ENCODE assay signal across 28 mouse cellular contexts in the genomic region with DNA sequence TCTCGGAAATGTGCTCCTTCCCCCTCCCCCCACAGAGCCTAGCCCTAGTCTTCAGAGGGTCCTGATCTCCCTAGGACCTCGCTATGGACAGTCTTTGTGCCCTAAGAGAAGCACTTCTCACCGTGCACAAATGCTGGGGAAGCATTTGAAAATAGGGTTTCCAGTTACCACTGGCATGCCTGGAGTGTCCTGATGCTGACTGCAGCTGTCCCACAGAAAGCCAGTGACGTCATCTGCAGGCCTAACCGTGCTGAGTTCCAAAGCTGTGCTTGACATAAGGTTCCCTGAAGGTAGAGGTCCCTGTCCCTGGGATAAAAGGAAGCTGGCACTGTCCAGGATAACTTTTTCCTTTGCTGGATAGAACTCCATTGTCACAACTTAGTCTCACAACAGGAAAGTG.
DNase-seq lines count a peak whose midpoint lies in the region; ATAC-seq lines count a peak whose summit lies in the region.
"Had no signal": no experiment of that assay in that cellular context is flagged by ENCODE, and none has a peak within 500 bp of the region (broad histone marks: within the 10 kb centered on the region; RNA-seq: fewer than 3 reads in every experiment).

No protein-coding gene starts in this region.

- H3K9ac ChIP-seq in limb, embryonic 13.5 days: no peak overlapping the region
- H3K9ac ChIP-seq: embryonic facial prominence, embryonic 13.5 days; forebrain, embryonic 15.5 days; heart, embryonic 15.5 days; hindbrain, embryonic 15.5 days; intestine, embryonic 15.5 days; liver, embryonic 13.5 days; lung, embryonic 15.5 days; neural tube, embryonic 13.5 days; stomach, embryonic 15.5 days had no signal

- DNase-seq in adrenal gland, adult 2 months: peak; percentile 49
- DNase-seq in adrenal gland, adult 18-20 months (ENCODE audit: low spot score in 2 of 2): no peak
- DNase-seq in limb, embryonic 10.5 days (ENCODE audit: low spot score): no peak
- DNase-seq in gastrocnemius, postnatal 10 days: peak; percentile 25
- DNase-seq in MN1 (ENCODE audit: low spot score): no peak
- no peak for DNase-seq in heart, adult 18-20 months
- DNase-seq in thymus, adult 18-20 months: no peak
- DNase-seq: cerebellum, adult 11-12 months; cerebellum, postnatal 14 days; heart, adult 2 months; heart, postnatal 4 days; kidney, postnatal 14 days; layer of hippocampus, adult 9-11 months; liver, embryonic 13.5 days; right cerebral cortex, adult 18-20 months had no signal

- no peaks in the 10 kb centered on the region for H3K36me3 ChIP-seq in limb, embryonic 13.5 days
- H3K36me3 ChIP-seq in limb, embryonic 10.5 days: no peaks in the 10 kb centered on the region
- H3K36me3 ChIP-seq: embryonic facial prominence, embryonic 13.5 days; forebrain, embryonic 15.5 days; G1E; heart, embryonic 15.5 days; hindbrain, embryonic 15.5 days; intestine, embryonic 15.5 days; liver, embryonic 13.5 days; lung, embryonic 15.5 days; neural tube, embryonic 13.5 days; stomach, embryonic 15.5 days had no signal

- 51% methylated on average over 5 of the region's 5 CpGs for WGBS in limb, embryonic 13.5 days
- 69% methylated on average over 5 of the region's 5 CpGs for WGBS in limb, embryonic 10.5 days

- no peak overlapping the region for H3K4me2 ChIP-seq in limb, embryonic 13.5 days (replicated peaks)
- H3K4me2 ChIP-seq: embryonic facial prominence, embryonic 13.5 days; forebrain, embryonic 15.5 days; heart, embryonic 15.5 days; hindbrain, embryonic 15.5 days; intestine, embryonic 15.5 days; liver, embryonic 13.5 days; lung, embryonic 15.5 days; midbrain, embryonic 11.5 days; neural tube, embryonic 13.5 days; stomach, embryonic 15.5 days had no signal

- no peaks in the 10 kb centered on the region for H3K4me1 ChIP-seq in limb, embryonic 13.5 days
- peaks cover 7% of the 10 kb centered on the region for H3K4me1 ChIP-seq in limb, embryonic 10.5 days
- H3K4me1 ChIP-seq: forebrain, embryonic 15.5 days; heart, embryonic 15.5 days; hindbrain, embryonic 15.5 days; intestine, embryonic 15.5 days; liver, embryonic 13.5 days; lung, embryonic 15.5 days; neural tube, embryonic 13.5 days; stomach, embryonic 15.5 days had no signal

- no peaks in the 10 kb centered on the region for H3K9me3 ChIP-seq in limb, embryonic 13.5 days
- no peaks in the 10 kb centered on the region for H3K9me3 ChIP-seq in limb, embryonic 10.5 days (replicated peaks)
- H3K9me3 ChIP-seq: embryonic facial prominence, embryonic 13.5 days; forebrain, embryonic 15.5 days; G1E; heart, embryonic 15.5 days; hindbrain, embryonic 15.5 days; intestine, embryonic 15.5 days; liver, embryonic 13.5 days; lung, embryonic 15.5 days; neural tube, embryonic 13.5 days; stomach, embryonic 15.5 days had no signal

- H3K4me3 ChIP-seq in limb, embryonic 13.5 days: no peak overlapping the region
- H3K4me3 ChIP-seq in limb, embryonic 10.5 days: no peak overlapping the region
- H3K4me3 ChIP-seq: embryonic facial prominence, embryonic 13.5 days; forebrain, embryonic 15.5 days; heart, adult 2 months; heart, embryonic 15.5 days; hindbrain, embryonic 15.5 days; intestine, embryonic 15.5 days; left cerebral cortex, adult 2 months; liver, embryonic 13.5 days; lung, embryonic 15.5 days; neural tube, embryonic 13.5 days; stomach, embryonic 15.5 days had no signal

- no peaks in the 10 kb centered on the region for H3K27me3 ChIP-seq in limb, embryonic 13.5 days
- H3K27me3 ChIP-seq in limb, embryonic 10.5 days (ENCODE audit: low read depth, poor library complexity, severe bottlenecking): no peaks in the 10 kb centered on the region
- H3K27me3 ChIP-seq: embryonic facial prominence, embryonic 13.5 days; forebrain, embryonic 15.5 days; heart, embryonic 15.5 days; hindbrain, embryonic 15.5 days; intestine, embryonic 15.5 days; liver, embryonic 13.5 days; lung, embryonic 15.5 days; neural tube, embryonic 13.5 days; stomach, embryonic 15.5 days had no signal

- 0 out of 2 replicates have a peak, but pooled peaks have one; percentile 67 for ATAC-seq in limb, embryonic 13.5 days (ENCODE audit: low FRiP score, low read depth)
- ATAC-seq: forebrain, embryonic 15.5 days; intestine, embryonic 15.5 days had no signal

- H3K27ac ChIP-seq in limb, embryonic 13.5 days: no peak overlapping the region
- H3K27ac ChIP-seq in limb, embryonic 10.5 days: no peak overlapping the region
- H3K27ac ChIP-seq: embryonic facial prominence, embryonic 13.5 days; forebrain, embryonic 15.5 days; heart, adult 2 months; heart, embryonic 15.5 days; hindbrain, embryonic 15.5 days; intestine, embryonic 15.5 days; left cerebral cortex, adult 2 months; liver, embryonic 13.5 days; lung, embryonic 15.5 days; macrophage; neural tube, embryonic 13.5 days; stomach, embryonic 15.5 days had no signal

Comparison
In these comparisons a context has a peak if more than half of its experiments do, and no peak if none do; other contexts are left out.
1. DNase-seq: peak in adrenal gland, adult 2 months (single experiment) and gastrocnemius, postnatal 10 days (single experiment); none in adrenal gland, adult 18-20 months (0 of 2), limb, embryonic 10.5 days (single experiment), MN1 (single experiment), heart, adult 18-20 months (0 of 2) and thymus, adult 18-20 months (0 of 2).